Mouse (Mus musculus) urinary bladder, postnatal 36 days (tissue): Measurements from ENCODE around the gene Rpl34.

Source experiments
- DNase-seq, 2 experiments: peaks; one replicate each; pipeline ENCODE4 v3.0.0; 2022; ENCODE audit warnings: low spot score in 2 of 2, mixed read lengths in 1 of 2

Gene Rpl34

GRCm38 (mm10) chr3:130712891-130713290, 17.3 kb downstream of the Rpl34 start:
- no peak for DNase-seq

- DNase-seq, result no peak
Observed at GRCm38 (mm10) chr3:130710103-130710502, 20.1 kb downstream of the Rpl34 start.

GRCm38 (mm10) chr3:130708967-130709924, 21.0 kb downstream of the Rpl34 start, which contains the start of gene Ostc:
Ostc (minus strand) TSS chr3:130709444.
- DNase-seq, result peak; percentile 90 to 95

GRCm38 (mm10) chr3:130708529-130708928, 21.7 kb downstream of the Rpl34 start:
- no peak for DNase-seq

- no peak for DNase-seq
Observed at GRCm38 (mm10) chr3:130702289-130702688, 27.9 kb downstream of the Rpl34 start.

GRCm38 (mm10) chr3:130697622-130698021, 32.6 kb downstream of the Rpl34 start:
- no peak for DNase-seq

GRCm38 (mm10) chr3:130694705-130695104, 35.5 kb downstream of the Rpl34 start:
- no peak for DNase-seq

GRCm38 (mm10) chr3:130694041-130694593, 36.1 kb downstream of the Rpl34 start:
- DNase-seq, result no peak

- DNase-seq, result no peak
Observed at GRCm38 (mm10) chr3:130691596-130692170, 38.5 kb downstream of the Rpl34 start.

GRCm38 (mm10) chr3:130690834-130691595, 39.2 kb downstream of the Rpl34 start:
- DNase-seq, result peak in 1 of 2 experiments; percentile 35

GRCm38 (mm10) chr3:130689630-130690029, 40.6 kb downstream of the Rpl34 start:
- DNase-seq, result peak; percentile 39 to 69

- no peak for DNase-seq
Observed at GRCm38 (mm10) chr3:130687051-130687450, 43.1 kb downstream of the Rpl34 start.

- no peak for DNase-seq
Observed at GRCm38 (mm10) chr3:130685014-130685366, 45.2 kb downstream of the Rpl34 start.

GRCm38 (mm10) chr3:130684276-130685013, 45.8 kb downstream of the Rpl34 start:
- DNase-seq, result no peak

- no peak for DNase-seq
Observed at GRCm38 (mm10) chr3:130683836-130684235, 46.4 kb downstream of the Rpl34 start.

GRCm38 (mm10) chr3:130682183-130682582, 48.0 kb downstream of the Rpl34 start:
- no peak for DNase-seq

GRCm38 (mm10) chr3:130681226-130681625, 49.0 kb downstream of the Rpl34 start:
- DNase-seq, result no peak

GRCm38 (mm10) chr3:130677671-130678460, 52.3 kb downstream of the Rpl34 start:
- DNase-seq, result no peak
